Mouse (Mus musculus) embryonic facial prominence, embryonic 14.5 days (tissue): Measurements from ENCODE around the gene Fam92b. TPM values are rescaled to one million over a fixed set of nuclear protein-coding genes. Genes with fewer than 3 reads are reported as not detected.

Experiments
- ATAC-seq: fragments of 200-750 bp; cut with Nextera tagmentation; 2 replicates; pipeline ENCODE4 v1.8.0; 2017; ENCODE audit warnings: low read depth, moderate number of reproducible peaks, moderate TSS enrichment
- DNase-seq: peaks from one replicate; pipeline ENCODE4 v3.0.0-alpha.2; 2015; ENCODE audit warnings: low spot score
- H3K27ac ChIP-seq: fragments of 300-500 bp; sonication (generic); replicated peaks from 2 replicates; pipeline ENCODE4 v1.5.1; 2014; ENCODE audit warnings: low read depth, mild to moderate bottlenecking, low read length, moderate library complexity
- H3K27me3 ChIP-seq: fragments of 300-500 bp; sonication (generic); replicated peaks from 2 replicates; pipeline ENCODE4 v1.6.1; 2014; ENCODE audit warnings: low read length; ENCODE audit not compliant: control insufficient read depth, insufficient read depth
- H3K36me3 ChIP-seq: fragments of 300-500 bp; sonication (generic); 2 replicates; pipeline ENCODE4 v1.6.1; 2014; ENCODE audit warnings: low read length, mixed read lengths; ENCODE audit not compliant: control insufficient read depth, insufficient read depth
- H3K4me1 ChIP-seq: fragments of 300-500 bp; sonication (generic); 2 replicates; pipeline ENCODE4 v1.6.1; 2014; ENCODE audit warnings: antibody characterized with exemption, low read length; ENCODE audit not compliant: control insufficient read depth, insufficient read depth
- H3K4me2 ChIP-seq: fragments of 300-500 bp; sonication (generic); 2 replicates; pipeline ENCODE4 v1.6.1; 2014; ENCODE audit warnings: low read depth, mild to moderate bottlenecking, low read length, moderate library complexity, mixed read lengths
- H3K4me3 ChIP-seq: fragments of 300-500 bp; sonication (generic); 2 replicates; pipeline ENCODE4 v1.5.1; 2014; ENCODE audit warnings: low read depth, mild to moderate bottlenecking, low read length
- H3K9ac ChIP-seq: fragments of 300-500 bp; sonication (generic); 2 replicates; pipeline ENCODE4 v1.6.1; 2014; ENCODE audit warnings: low read depth, mild to moderate bottlenecking, low read length, moderate library complexity, mixed read lengths
- H3K9me3 ChIP-seq: fragments of 300-500 bp; sonication (generic); 2 replicates; pipeline ENCODE4 v1.6.1; 2016; ENCODE audit warnings: low read length; ENCODE audit not compliant: control insufficient read depth
- WGBS: fragments of 180-500 bp; shearing (Covaris S2); extraction: QIAGEN DNeasy Blood & Tissue Kit; methylation state at CpG from one replicate; pipeline ENCODE4 v1.1.7; 2014; 5-methylcytosine and 5-hydroxymethylcytosine counted together
- polyA plus RNA-seq: library from polyadenylated mRNA; unstranded; fragments of >200 nt; fragmentation: Nextera tagmentation; extraction: Ambion mirVana; gene quantifications from 2 replicates; pipeline ENCODE4 v1.2.1, GENCODE M21; 2014

Fam92b gene
- polyA plus RNA-seq, 1 experiment from 2014 or later = 3.5 TPM

GRCm38 (mm10) chr8:120151151-120151550 lies 26.1 kb downstream of the Fam92b start:
- ATAC-seq = no peak; the same call in 1 of the 2 replicates
- DNase-seq = no peak
- Histone ChIP-seq H3K27ac (no peak overlapping the region), H3K4me1 (no peaks in the 10 kb centered on the region; the same call in 1 of the 2 replicates), H3K4me3 (no peak overlapping the region), H3K36me3 (no peaks in the 10 kb centered on the region), H3K9me3 (no peaks in the 10 kb centered on the region), H3K4me2 (no peak overlapping the region), H3K9ac (no peak overlapping the region), H3K27me3 (no peaks in the 10 kb centered on the region)
- 55% methylated on average over 9 of the region's 9 CpGs for WGBS

- no peak overlapping the region for H3K4me3 ChIP-seq
Observed at GRCm38 (mm10) chr8:120150028-120150427, 27.2 kb downstream of the Fam92b start.

GRCm38 (mm10) chr8:120146051-120146450 lies 31.2 kb downstream of the Fam92b start:
- ATAC-seq (no peak), DNase-seq (no peak)
- H3K4me2 ChIP-seq = no peak overlapping the region
- H3K36me3 ChIP-seq = no peaks in the 10 kb centered on the region
- H3K27ac ChIP-seq = no peak overlapping the region
- H3K27me3 ChIP-seq = no peaks in the 10 kb centered on the region
- WGBS = 91% methylated on average over 1 of the region's 1 CpGs
- no peaks in the 10 kb centered on the region for H3K9me3 ChIP-seq
- H3K9ac ChIP-seq = no peak overlapping the region
- no peak overlapping the region for H3K4me3 ChIP-seq
- H3K4me1 ChIP-seq = no peaks in the 10 kb centered on the region

More at GRCm38 (mm10) chr8:120150028-120150427, 27.2 kb downstream of the Fam92b start:
- 62% methylated on average over 12 of the region's 12 CpGs for WGBS
- H3K9ac ChIP-seq = no peak overlapping the region
- H3K27ac ChIP-seq = no peak overlapping the region
- peak; percentile 19; the same call in 1 of the 2 replicates for ATAC-seq
- no peaks in the 10 kb centered on the region for H3K9me3 ChIP-seq
- no peaks in the 10 kb centered on the region for H3K27me3 ChIP-seq
- H3K36me3 ChIP-seq = no peaks in the 10 kb centered on the region
- H3K4me2 ChIP-seq = no peak overlapping the region
- peak; percentile 57 for DNase-seq
- H3K4me1 ChIP-seq = no peaks in the 10 kb centered on the region; the same call in 1 of the 2 replicates

- Histone ChIP-seq H3K27me3 (no peaks in the 10 kb centered on the region), H3K27ac (no peak overlapping the region), H3K36me3 (no peaks in the 10 kb centered on the region), H3K4me1 (no peaks in the 10 kb centered on the region), H3K4me3 (no peak overlapping the region), H3K9ac (no peak overlapping the region), H3K4me2 (no peak overlapping the region), H3K9me3 (no peaks in the 10 kb centered on the region)
- WGBS = 54% methylated on average over 12 of the region's 12 CpGs
- ATAC-seq (no peak), DNase-seq (no peak)
Observed at GRCm38 (mm10) chr8:120144652-120145301, 32.5 kb downstream of the Fam92b start.

GRCm38 (mm10) chr8:120143911-120144651 lies 33.2 kb downstream of the Fam92b start:
- H3K27me3 ChIP-seq = no peaks in the 10 kb centered on the region
- WGBS = 64% methylated on average over 14 of the region's 15 CpGs
- no peaks in the 10 kb centered on the region for H3K9me3 ChIP-seq
- no peak overlapping the region for H3K4me2 ChIP-seq
- no peaks in the 10 kb centered on the region for H3K4me1 ChIP-seq
- no peak overlapping the region for H3K4me3 ChIP-seq
- H3K27ac ChIP-seq = no peak overlapping the region
- H3K36me3 ChIP-seq = no peaks in the 10 kb centered on the region
- no peak overlapping the region for H3K9ac ChIP-seq
- no peak for DNase-seq
- no peak; the same call in 1 of the 2 replicates for ATAC-seq

GRCm38 (mm10) chr8:120140769-120141168 lies 36.5 kb downstream of the Fam92b start:
- Histone ChIP-seq H3K27me3 (no peaks in the 10 kb centered on the region), H3K4me3 (no peak overlapping the region), H3K4me2 (no peak overlapping the region), H3K27ac (no peak overlapping the region), H3K9ac (no peak overlapping the region), H3K36me3 (no peaks in the 10 kb centered on the region), H3K4me1 (no peaks in the 10 kb centered on the region), H3K9me3 (no peaks in the 10 kb centered on the region)
- ATAC-seq (no peak), DNase-seq (no peak)
- 57% methylated on average over 3 of the region's 3 CpGs for WGBS

- DNase-seq (no peak), ATAC-seq (no peak)
- H3K9me3 ChIP-seq = no peaks in the 10 kb centered on the region
- WGBS = 97% methylated on average over 2 of the region's 2 CpGs
- H3K36me3 ChIP-seq = no peaks in the 10 kb centered on the region
- no peak overlapping the region for H3K27ac ChIP-seq
- no peaks in the 10 kb centered on the region for H3K4me1 ChIP-seq
- no peak overlapping the region for H3K4me3 ChIP-seq
- H3K4me2 ChIP-seq = no peak overlapping the region
- H3K27me3 ChIP-seq = no peaks in the 10 kb centered on the region
- H3K9ac ChIP-seq = no peak overlapping the region
Observed at GRCm38 (mm10) chr8:120138958-120139357, 38.3 kb downstream of the Fam92b start.

GRCm38 (mm10) chr8:120136618-120137017 lies 40.6 kb downstream of the Fam92b start:
- H3K4me3 ChIP-seq = no peak overlapping the region
- H3K27ac ChIP-seq = no peak overlapping the region
- whole genome bisulfite sequencing = 70% methylated on average over 7 of the region's 7 CpGs
- no peak overlapping the region for H3K9ac ChIP-seq
- H3K4me1 ChIP-seq = no peaks in the 10 kb centered on the region
- H3K36me3 ChIP-seq = no peaks in the 10 kb centered on the region
- H3K4me2 ChIP-seq = no peak overlapping the region
- no peak for ATAC-seq
- no peak for DNase-seq
- H3K27me3 ChIP-seq = no peaks in the 10 kb centered on the region
- no peaks in the 10 kb centered on the region for H3K9me3 ChIP-seq
